Mouse (Mus musculus) cortical plate, adult 2 months (tissue): ENCODE measurements at regions not wholly inside any gene's neighbourhood (a gene's known extent, or its start where the extent isn't known, plus 50 kb on each side); places are given as distances from the start of the nearest gene placed in this dataset.

Experiments used
- CTCF ChIP-seq: fragments of 200-500 bp; IDR thresholded peaks from 2 replicates; pipeline ENCODE4 v1.5.1; 2011; ENCODE audit warnings: mild to moderate bottlenecking, control low read depth, low read length; ENCODE audit not compliant: insufficient read depth; ENCODE audit errors: extremely low read depth
- POLR2A ChIP-seq: fragments of 200-500 bp; IDR thresholded peaks from 2 replicates; pipeline ENCODE4 v1.6.1; 2011; ENCODE audit warnings: mild to moderate bottlenecking, low read length, control low read depth; ENCODE audit not compliant: insufficient read depth; ENCODE audit errors: extremely low read depth

DNA sequence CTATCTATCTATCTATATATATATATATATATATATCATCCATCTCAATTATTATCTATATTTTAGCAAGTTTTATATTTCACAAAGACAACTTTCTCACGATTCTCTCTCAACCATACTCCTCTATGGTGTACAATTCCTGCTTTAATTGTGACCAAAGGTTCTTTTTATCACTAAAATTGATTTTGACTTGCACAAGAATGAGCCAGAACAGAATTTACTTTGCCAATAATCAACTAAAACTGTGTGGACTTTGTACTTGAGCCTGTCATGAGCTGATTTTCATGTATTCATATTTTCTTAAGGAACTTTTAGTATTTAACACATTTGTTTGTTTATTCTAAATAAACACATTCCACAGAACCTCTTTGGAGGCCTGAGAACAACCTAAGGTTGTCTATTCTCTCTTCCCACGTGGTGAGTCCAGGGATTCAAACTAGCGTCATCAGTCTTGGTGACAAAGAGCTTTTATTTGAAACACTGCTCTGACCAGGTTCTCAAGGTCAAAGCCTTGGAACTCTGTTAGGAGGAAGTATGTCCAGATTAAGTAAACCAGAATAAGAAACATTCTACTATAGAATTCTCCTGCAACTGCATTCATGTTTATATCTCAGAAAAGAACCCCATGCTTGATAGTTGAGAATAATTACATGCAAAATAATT is 207.7 kb downstream of the Gm11146 start:
- TF ChIP-seq CTCF (no peak), POLR2A (no peak)
